Mouse (Mus musculus) heart, postnatal 14 days (tissue): ENCODE measurements around the gene Mta3. TPM values are rescaled to one million over a fixed set of nuclear protein-coding genes. Genes with fewer than 3 reads are reported as not detected.

Source experiments
- DNase-seq, 2 experiments: peaks; one replicate each; pipeline ENCODE4 v3.0.0; 2021 to 2022
- intact Hi-C: fragments of 180-260 bp; cut with DNase I; formaldehyde crosslinking; loops from one replicate; pipeline ENCODE4 v1.15.1; 2025
- total RNA-seq, 2 experiments: library from RNA; stranded (reverse); gene quantifications; 2 replicates each; pipeline ENCODE4 v1.2.3; 2021

The Mta3 gene
- total RNA-seq, 2 experiments from 2014 or later: 25.7 to 27.0 TPM

- intact Hi-C loops: loop anchor here (10.0 kb wide), 1 partner anchor 762 kb away; the partner anchor contains the start of gene Dync2li1
- peak; percentile 68 for DNase-seq
These were observed 156.3 kb downstream of the Mta3 start for GRCm38 (mm10) chr17:83862134-83862881.

GRCm38 (mm10) chr17:83865366-83865765 is 159.4 kb downstream of the Mta3 start:
- no peak for DNase-seq
- intact Hi-C loops: loop anchor here (10.0 kb wide), 1 partner anchor 759 kb away; the partner anchor contains the start of gene Dync2li1

- peak; percentile 31 to 38 for DNase-seq
- intact Hi-C loops: loop anchor here (10.0 kb wide), 1 partner anchor 758 kb away; the partner anchor contains the start of gene Dync2li1
These were observed 160.6 kb downstream of the Mta3 start for GRCm38 (mm10) chr17:83866582-83866981.

DNA sequence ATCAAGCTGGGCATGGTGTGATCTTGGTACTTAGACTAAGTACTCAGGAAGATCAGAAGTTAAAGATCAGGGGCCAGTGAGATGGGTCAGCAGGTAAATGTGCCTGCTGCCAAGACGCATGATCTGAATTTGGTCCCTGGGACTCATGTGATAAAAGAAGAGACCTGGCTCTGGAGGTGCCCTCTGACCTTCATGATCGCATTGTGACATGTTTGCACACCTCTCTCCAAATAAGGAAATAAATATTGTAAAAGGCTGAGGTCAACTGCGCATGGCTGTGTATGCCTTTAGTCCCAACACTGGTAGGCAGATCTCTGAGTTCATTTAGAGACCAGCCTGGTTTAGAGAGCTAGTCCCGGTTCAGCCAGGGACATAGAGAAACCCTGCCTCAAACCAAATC is 164.4 kb downstream of the Mta3 start:
- DNase-seq: no peak
- intact Hi-C loops: no loop called here

Other genes starting within 250 kb of the Mta3 start
- 100 to 1,000 TPM; 297 to 319 TPM for gene Cox7a2l, start 188.8 kb upstream of the Mta3 start, total RNA-seq
- not detected for gene Kcng3, start 74.3 kb upstream of the Mta3 start, total RNA-seq
- not detected for gene Haao, start 141.8 kb downstream of the Mta3 start, total RNA-seq